Mouse (Mus musculus): ENCODE measurements around the gene Kcnj15.

DNA sequence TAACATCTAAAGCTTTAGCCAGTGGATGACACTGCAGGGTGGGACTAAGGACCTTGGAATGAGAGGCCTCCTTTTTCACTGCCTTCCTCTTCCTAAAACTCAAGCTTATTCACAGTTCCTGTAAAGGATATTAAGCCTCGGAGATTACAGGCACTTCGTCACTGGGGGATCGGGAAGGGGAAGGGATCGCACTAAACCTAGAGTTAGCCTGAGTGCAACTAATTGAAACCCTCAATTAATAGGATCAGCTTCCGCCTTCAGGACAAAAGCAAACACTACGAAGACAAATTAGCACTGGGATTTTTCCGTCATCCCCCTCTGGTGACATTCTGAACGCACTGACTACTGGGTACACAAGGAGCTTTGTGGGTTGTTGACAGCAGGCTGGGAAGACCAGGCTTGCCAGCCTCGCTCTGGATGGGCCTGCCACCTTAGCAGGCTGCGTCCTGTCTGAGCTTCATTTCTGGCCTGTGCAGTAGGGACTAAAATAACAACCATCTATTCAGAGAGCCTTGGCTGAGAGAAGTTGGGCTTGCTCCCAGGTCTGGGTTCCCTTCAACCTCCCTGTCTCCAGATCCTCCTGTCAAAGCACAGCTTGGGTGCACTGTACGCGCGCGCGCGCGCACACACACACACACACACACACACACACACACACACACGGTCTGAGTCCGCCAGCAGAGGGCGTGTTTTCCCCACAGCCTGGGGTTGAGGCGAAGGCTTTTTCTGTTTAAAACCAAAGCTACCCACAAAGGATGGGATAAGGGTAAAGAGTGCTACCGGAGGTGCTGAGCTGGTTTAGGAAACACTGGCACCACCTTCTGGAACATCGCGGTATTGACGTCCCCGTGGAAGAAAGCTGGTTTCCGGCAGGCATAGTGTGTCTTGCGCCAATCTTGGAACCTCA lies 83.8 kb downstream of the Kcnj15 start:
- TF ChIP-seq CTCF (IDR thresholded peaks at IDR 0.05) (peak; percentile 92), EP300 (IDR thresholded peaks at IDR 0.05) (no peak)

Data from lung, postnatal 0 days (tissue).